Mouse (Mus musculus) testis, adult 10 weeks (tissue): ENCODE measurements around the gene Rrp15. TPM values are rescaled to one million over a fixed set of nuclear protein-coding genes. Genes with fewer than 3 reads are reported as not detected.

Source experiments
- polyA plus RNA-seq: library from polyadenylated mRNA; stranded (reverse); fragments of 350-450 nt; fragmentation: Illumina TruSeq; extraction: RNeasy Lipid Tissue Mini Kit (QIAGEN cat#74804); gene quantifications from one replicate; pipeline ENCODE4 v1.2.3, GENCODE M21; 2014; ENCODE audit warnings: low read depth, low replicate concordance

The Rrp15 gene
- polyA plus RNA-seq: 16.6 TPM

GRCm38 (mm10) chr1:186748724-186749653 lies at the start of gene Rrp15:
Rrp15 (minus strand) TSS chr1:186749358.

DNA sequence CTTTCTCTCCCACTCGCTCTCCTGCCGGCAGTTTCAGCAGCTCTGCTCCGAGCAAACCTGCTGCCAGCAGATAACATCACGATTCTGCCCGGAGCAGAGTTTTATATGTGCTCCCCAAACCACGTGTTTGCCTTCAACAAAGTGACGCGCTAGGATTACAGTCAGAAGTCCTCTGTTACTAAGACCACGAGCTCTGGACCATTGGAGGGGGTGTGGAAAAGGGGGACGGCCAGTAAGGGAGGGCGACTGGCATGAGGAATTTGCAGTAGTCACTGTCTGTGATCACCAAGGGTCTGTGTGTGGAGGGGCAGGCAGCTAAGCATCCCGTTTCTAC lies 43.3 kb downstream of the Rrp15 start, which contains the start of gene Tgfb2:
Gene Tgfb2 (minus strand): TSS at position 75 of the 334 bp plus-strand sequence.

Other genes starting within 250 kb of the Rrp15 start
- gene Tgfb2, start 43.4 kb downstream of the Rrp15 start, polyA plus RNA-seq: 0.71 TPM
- gene D1Pas1, start 218.1 kb upstream of the Rrp15 start, polyA plus RNA-seq: 209 TPM